Mouse (Mus musculus) CH12.LX (cell line): Measurements from ENCODE around the gene Tmprss11b.

Source experiments
- CHD2 ChIP-seq: IDR thresholded peaks from 2 replicates; pipeline ENCODE4 v1.6.1; 2011; ENCODE audit warnings: low read length, improper control_type of control experiment
- CTCF ChIP-seq, 2 experiments: IDR thresholded peaks in 1 of 2; conservative IDR thresholded peaks in 1 of 2; 2 replicates each; pipeline ENCODE4 v1.5.1; 2011 to 2012; ENCODE audit warnings: low read depth in 2 of 2, low read length in 2 of 2, improper control_type of control experiment in 1 of 2, inconsistent platforms in 1 of 2, mild to moderate bottlenecking in 1 of 2, moderate library complexity in 1 of 2
- E2F4 ChIP-seq: IDR thresholded peaks from 2 replicates; pipeline ENCODE4 v1.6.1; 2011; ENCODE audit warnings: low read depth, low read length, improper control_type of control experiment; ENCODE audit not compliant: insufficient replicate concordance
- JUND ChIP-seq: conservative IDR thresholded peaks from 2 replicates; pipeline ENCODE4 v1.6.1; 2011; ENCODE audit warnings: low read depth, low read length, improper control_type of control experiment
- MAFK ChIP-seq: IDR thresholded peaks from 2 replicates; pipeline ENCODE4 v1.6.1; 2011; ENCODE audit warnings: low read length, improper control_type of control experiment; ENCODE audit not compliant: insufficient replicate concordance
- MAX ChIP-seq: IDR thresholded peaks from 2 replicates; pipeline ENCODE4 v1.6.1; 2011; ENCODE audit warnings: low read length, improper control_type of control experiment
- NRF1 ChIP-seq: IDR thresholded peaks from 2 replicates; pipeline ENCODE4 v1.6.1; 2014; ENCODE audit warnings: low read depth, mild to moderate bottlenecking, inconsistent platforms, low read length, improper control_type of control experiment, moderate library complexity
- POLR2A ChIP-seq: IDR thresholded peaks from 2 replicates; pipeline ENCODE4 v1.6.1; 2011; ENCODE audit warnings: low read depth, mild to moderate bottlenecking, improper control_type of control experiment, low read length
- POLR2AphosphoS2 ChIP-seq: IDR thresholded peaks from 2 replicates; pipeline ENCODE4 v1.6.1; 2011; ENCODE audit warnings: low read depth, low read length, improper control_type of control experiment
- RAD21 ChIP-seq: IDR thresholded peaks from 2 replicates; pipeline ENCODE4 v1.6.1; 2011; ENCODE audit warnings: low read depth, mild to moderate bottlenecking, low read length, improper control_type of control experiment, moderate library complexity
- SIN3A ChIP-seq: IDR thresholded peaks from 2 replicates; pipeline ENCODE4 v1.6.1; 2012; ENCODE audit warnings: low read length, improper control_type of control experiment, inconsistent platforms
- USF1 ChIP-seq: IDR thresholded peaks from 2 replicates; pipeline ENCODE4 v1.6.1; 2014; ENCODE audit warnings: low read depth, mild to moderate bottlenecking, inconsistent platforms, low read length, improper control_type of control experiment

- TF ChIP-seq SIN3A (no peak), POLR2A (no peak), CTCF (conservative IDR thresholded peaks at IDR 0.05 in 1 of 2, IDR thresholded peaks at IDR 0.05 in 1 of 2; ENCODE audit: low read depth in 2 of 2, low read length in 2 of 2) (no peak), POLR2AphosphoS2 (no peak), E2F4 (no peak), RAD21 (no peak), CHD2 (no peak), USF1 (no peak), MAFK (no peak), JUND (no peak), MAX (no peak), NRF1 (no peak)
Measured at GRCm38 (mm10) chr5:86676262-86676661, at the start of gene Tmprss11b.
